Mouse (Mus musculus) kidney, postnatal 0 days (tissue): ENCODE results near the gene Wnt9a. TPM values are rescaled to one million over a fixed set of nuclear protein-coding genes. Genes with fewer than 3 reads are reported as not detected.

Experiments used
- ATAC-seq: fragments of 200-750 bp; cut with Nextera tagmentation; replicated peaks from 2 replicates; pipeline ENCODE4 v1.8.0; 2017; ENCODE audit warnings: low read depth, moderate number of reproducible peaks, moderate TSS enrichment, moderate library complexity; ENCODE audit not compliant: low FRiP score
- DNase-seq: peaks from one replicate; pipeline ENCODE4 v3.0.0-alpha.2; 2016; ENCODE audit warnings: low spot score
- H3K27ac ChIP-seq: fragments of 300-500 bp; sonication (generic); 2 replicates; pipeline ENCODE4 v1.5.1; 2014; ENCODE audit warnings: mild to moderate bottlenecking
- H3K27me3 ChIP-seq: fragments of 300-500 bp; sonication (generic); 2 replicates; pipeline ENCODE4 v1.6.1; 2014; ENCODE audit warnings: low read length, mixed read lengths; ENCODE audit not compliant: insufficient read depth
- H3K36me3 ChIP-seq: fragments of 300-500 bp; sonication (generic); 2 replicates; pipeline ENCODE4 v1.6.1; 2014; ENCODE audit warnings: low read length, mixed read lengths; ENCODE audit not compliant: insufficient read depth
- H3K4me1 ChIP-seq: fragments of 300-500 bp; sonication (generic); replicated peaks from 2 replicates; pipeline ENCODE4 v1.6.1; 2014; ENCODE audit warnings: antibody characterized with exemption, low read length, mixed read lengths; ENCODE audit not compliant: insufficient read depth
- H3K4me2 ChIP-seq: fragments of 300-500 bp; sonication (generic); 2 replicates; pipeline ENCODE4 v1.6.1; 2014; ENCODE audit warnings: mild to moderate bottlenecking, low read length, moderate library complexity, mixed read lengths
- H3K4me3 ChIP-seq: fragments of 300-500 bp; sonication (generic); replicated peaks from 2 replicates; pipeline ENCODE4 v1.5.1; 2014; ENCODE audit warnings: low read depth, low read length
- H3K9ac ChIP-seq: fragments of 300-500 bp; sonication (generic); 2 replicates; pipeline ENCODE4 v1.6.1; 2014; ENCODE audit warnings: low read depth, low read length
- H3K9me3 ChIP-seq: fragments of 300-500 bp; sonication (generic); replicated peaks from 2 replicates; pipeline ENCODE4 v1.6.1; 2016; ENCODE audit warnings: low read length, inconsistent platforms, mixed read lengths
- CTCF ChIP-seq: IDR thresholded peaks from 2 replicates; pipeline ENCODE4 v1.5.1; 2016; ENCODE audit warnings: antibody characterized with exemption, low read depth, mild to moderate bottlenecking, moderate library complexity
- WGBS: fragments of 180-500 bp; shearing (Covaris S2); extraction: QIAGEN DNeasy Blood & Tissue Kit; methylation state at CpG from one replicate; pipeline ENCODE4 v1.1.7; 2014; 5-methylcytosine and 5-hydroxymethylcytosine counted together
- polyA plus RNA-seq: library from polyadenylated mRNA; unstranded; fragments of >200 nt; fragmentation: Nextera tagmentation; extraction: Ambion mirVana; gene quantifications from 2 replicates; pipeline ENCODE4 v1.2.1, GENCODE M21; 2015

Gene Wnt9a
- polyA plus RNA-seq, 1 experiment from 2014 or later = 1.1 TPM

DNA sequence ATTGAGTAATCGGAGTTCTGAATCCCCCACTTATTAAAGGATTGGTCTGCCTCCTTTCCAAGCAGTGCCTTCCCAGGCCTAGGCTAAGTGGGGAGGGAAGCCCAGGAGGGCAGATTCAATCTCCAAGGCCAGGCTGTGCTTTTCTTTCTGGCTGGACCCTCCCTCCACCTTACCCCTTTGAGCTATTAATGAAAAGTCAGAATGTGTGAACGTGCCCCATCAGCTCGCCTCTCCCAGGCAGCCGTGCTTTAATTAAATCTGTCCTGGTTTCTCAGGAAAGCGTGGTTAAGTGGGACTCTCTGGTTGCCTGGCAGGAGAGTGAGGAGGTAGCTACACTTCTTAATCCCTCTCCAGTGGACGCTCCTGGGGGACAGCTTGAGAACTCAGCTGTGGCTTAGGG is 22.9 kb downstream of the Wnt9a start:
- no peak for TF ChIP-seq CTCF
- no peak overlapping the region for H3K4me3 ChIP-seq
- no peak for ATAC-seq

DNA sequence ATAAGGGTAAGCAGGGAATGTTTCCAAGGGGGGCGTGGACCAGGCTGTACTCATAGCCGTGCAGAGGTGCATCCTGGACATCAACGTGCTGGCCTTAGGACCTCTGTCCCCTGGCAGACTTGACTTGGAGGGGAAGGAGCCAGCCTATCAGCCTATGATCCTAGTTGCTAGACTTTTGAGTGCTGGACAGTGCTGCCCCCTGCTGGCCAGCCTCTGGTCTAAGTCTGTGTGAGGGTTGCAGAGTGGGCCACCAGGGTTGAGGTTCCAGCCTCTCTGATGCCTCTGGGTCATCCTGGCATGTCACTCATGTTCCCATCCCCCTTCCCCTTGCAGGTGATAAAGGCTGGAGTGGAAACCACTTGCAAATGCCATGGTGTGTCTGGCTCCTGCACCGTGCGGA is 23.8 kb downstream of the Wnt9a start:
- Histone ChIP-seq H3K27me3 (no peaks in the 10 kb centered on the region), H3K4me3 (no peak overlapping the region), H3K4me2 (no peak overlapping the region), H3K9ac (no peak overlapping the region), H3K4me1 (no peaks in the 10 kb centered on the region), H3K27ac (no peak overlapping the region), H3K36me3 (no peaks in the 10 kb centered on the region), H3K9me3 (no peaks in the 10 kb centered on the region)
- ATAC-seq (peak; percentile 35), DNase-seq (peak; percentile 75)
- WGBS = 48% methylated on average over 5 of the region's 5 CpGs
- peak; percentile 86 for TF ChIP-seq CTCF

More for the DNA sequence above, 22.9 kb downstream of the Wnt9a start:
- Histone ChIP-seq H3K27ac (0 out of 2 replicates have a peak overlapping the region, but pooled peaks have one; percentile 4), H3K27me3 (no peaks in the 10 kb centered on the region), H3K4me1 (no peaks in the 10 kb centered on the region), H3K4me2 (no peak overlapping the region), H3K36me3 (no peaks in the 10 kb centered on the region), H3K9ac (peak overlapping the region; percentile 9; the same call in 1 of the 2 replicates), H3K9me3 (no peaks in the 10 kb centered on the region)
- WGBS = 35% methylated on average over 6 of the region's 6 CpGs
- DNase-seq = no peak

DNA sequence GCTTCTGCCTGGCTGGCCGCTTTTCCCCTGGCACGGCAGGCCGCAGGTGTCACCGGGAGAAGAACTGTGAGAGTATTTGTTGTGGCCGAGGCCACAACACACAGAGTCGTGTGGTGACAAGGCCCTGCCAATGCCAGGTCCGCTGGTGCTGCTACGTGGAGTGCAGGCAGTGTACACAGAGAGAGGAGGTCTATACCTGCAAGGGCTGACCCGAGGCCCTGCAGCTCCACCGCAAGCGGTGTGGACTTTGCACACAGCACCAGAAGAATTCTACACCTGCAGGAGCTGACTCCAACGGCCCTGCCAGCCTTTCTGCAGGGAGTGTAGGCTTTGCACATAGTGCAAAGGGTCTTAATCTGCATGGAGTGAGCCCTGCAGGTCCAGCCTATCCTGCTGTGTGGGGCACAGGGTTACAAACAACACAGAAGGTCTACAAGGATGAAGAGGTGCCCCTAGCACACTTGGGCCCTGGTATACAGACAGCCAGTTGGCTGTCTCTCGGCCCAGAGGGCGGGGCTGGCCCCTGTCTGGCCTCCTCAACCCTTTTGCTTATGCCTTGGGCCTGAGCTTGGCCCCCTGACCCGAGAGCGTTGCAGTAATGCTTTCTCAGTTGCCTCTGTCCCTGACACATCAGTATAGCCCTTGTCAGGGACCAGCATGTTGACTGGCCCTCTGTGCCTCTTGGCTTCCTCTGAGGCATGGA is 24.6 kb downstream of the Wnt9a start:
- H3K27ac ChIP-seq = no peak overlapping the region
- H3K4me3 ChIP-seq = no peak overlapping the region
- H3K9me3 ChIP-seq = no peaks in the 10 kb centered on the region
- H3K36me3 ChIP-seq = no peaks in the 10 kb centered on the region
- DNase-seq (no peak), ATAC-seq (no peak)
- WGBS = 83% methylated on average over 16 of the region's 16 CpGs
- no peaks in the 10 kb centered on the region for H3K27me3 ChIP-seq
- H3K4me1 ChIP-seq = no peaks in the 10 kb centered on the region
- no peak overlapping the region for H3K9ac ChIP-seq
- no peak overlapping the region for H3K4me2 ChIP-seq
- no peak for TF ChIP-seq CTCF

DNA sequence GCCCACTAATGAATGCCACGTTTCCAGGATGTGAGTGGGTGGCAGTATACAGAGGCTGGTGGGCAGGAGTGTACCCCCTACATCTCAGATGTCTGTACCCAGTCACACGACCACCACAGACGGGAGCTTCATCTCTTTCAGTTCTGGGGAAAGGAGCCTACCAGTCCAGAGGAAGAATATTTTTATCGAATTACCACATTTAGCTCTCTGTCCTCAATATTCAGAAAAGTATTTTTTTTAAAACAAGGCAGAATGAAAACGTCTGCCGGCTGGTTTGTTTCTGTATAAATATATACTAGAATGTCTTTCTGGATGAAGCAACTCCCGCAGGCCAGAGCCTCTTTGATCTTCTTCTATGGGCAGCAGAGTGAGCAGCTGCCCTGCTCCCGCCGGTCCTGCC is 26.2 kb downstream of the Wnt9a start:
- WGBS = 28% methylated on average over 9 of the region's 9 CpGs
- Histone ChIP-seq H3K9me3 (no peaks in the 10 kb centered on the region), H3K36me3 (no peaks in the 10 kb centered on the region), H3K4me2 (no peak overlapping the region), H3K9ac (no peak overlapping the region), H3K27ac (no peak overlapping the region), H3K4me3 (no peak overlapping the region), H3K4me1 (no peaks in the 10 kb centered on the region), H3K27me3 (no peaks in the 10 kb centered on the region)
- TF ChIP-seq CTCF = no peak
- DNase-seq = no peak
- ATAC-seq = no peak

DNA sequence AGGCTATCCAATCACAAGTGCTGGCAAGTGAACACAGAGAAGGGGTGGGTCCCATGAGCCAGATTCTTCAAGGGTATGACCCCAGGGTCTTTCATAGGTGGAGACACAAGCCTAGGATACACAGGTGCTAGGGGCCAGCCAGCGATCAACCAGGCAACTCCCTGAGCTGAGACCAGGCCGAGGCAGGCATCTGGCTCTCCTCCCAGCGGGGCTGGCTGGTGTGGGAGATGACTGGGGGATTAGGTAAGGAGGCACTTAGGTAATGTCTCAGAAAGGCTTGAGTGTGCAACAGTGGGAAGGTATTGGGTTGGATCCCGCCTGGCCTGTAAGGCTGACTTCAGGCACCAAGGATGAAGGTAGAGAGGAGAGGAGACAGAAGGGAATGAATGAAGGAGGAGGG is 28.4 kb downstream of the Wnt9a start:
- DNase-seq (no peak), ATAC-seq (no peak)
- no peak overlapping the region for H3K4me3 ChIP-seq
- no peak overlapping the region for H3K27ac ChIP-seq
- H3K9me3 ChIP-seq = no peaks in the 10 kb centered on the region
- no peak overlapping the region for H3K9ac ChIP-seq
- H3K36me3 ChIP-seq = no peaks in the 10 kb centered on the region
- H3K4me2 ChIP-seq = no peak overlapping the region
- H3K27me3 ChIP-seq = no peaks in the 10 kb centered on the region
- no peaks in the 10 kb centered on the region for H3K4me1 ChIP-seq
- WGBS = 84% methylated on average over 4 of the region's 4 CpGs
- no peak for TF ChIP-seq CTCF

DNA sequence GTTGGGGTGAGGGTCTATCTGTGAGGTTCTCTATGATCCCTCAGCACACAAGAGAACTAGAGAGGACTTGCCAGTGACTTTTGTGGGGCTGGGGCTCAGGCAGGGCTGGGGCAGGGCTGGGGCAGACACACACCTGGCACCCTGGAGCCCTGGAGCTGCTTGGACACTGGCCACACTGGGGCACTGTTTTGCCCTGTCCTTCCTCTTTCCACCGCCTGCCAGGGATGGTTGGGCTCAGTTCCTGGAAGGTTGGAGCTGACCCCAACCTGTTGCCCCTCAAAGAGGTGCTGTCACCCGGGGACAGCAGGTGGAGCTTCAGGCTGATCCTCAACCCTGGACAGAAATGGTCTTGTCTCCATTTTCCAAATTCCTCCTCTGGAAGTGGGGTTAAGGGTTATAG is 29.2 kb downstream of the Wnt9a start:
- ATAC-seq (no peak), DNase-seq (no peak)
- Histone ChIP-seq H3K27ac (no peak overlapping the region), H3K9me3 (no peaks in the 10 kb centered on the region), H3K9ac (no peak overlapping the region), H3K36me3 (no peaks in the 10 kb centered on the region), H3K27me3 (no peaks in the 10 kb centered on the region), H3K4me3 (no peak overlapping the region), H3K4me1 (no peaks in the 10 kb centered on the region), H3K4me2 (no peak overlapping the region)
- 48% methylated on average over 2 of the region's 2 CpGs for WGBS
- 0 out of 2 replicates have a peak, but pooled peaks have one; percentile 11 for TF ChIP-seq CTCF
